Mouse (Mus musculus): ENCODE results near the gene Tamm41. TPM values are rescaled to one million over a fixed set of nuclear protein-coding genes. Genes with fewer than 3 reads are reported as not detected.

Tamm41 gene
- polyA plus RNA-seq, 1 experiment from 2014 or later = 66.6 TPM

DNA sequence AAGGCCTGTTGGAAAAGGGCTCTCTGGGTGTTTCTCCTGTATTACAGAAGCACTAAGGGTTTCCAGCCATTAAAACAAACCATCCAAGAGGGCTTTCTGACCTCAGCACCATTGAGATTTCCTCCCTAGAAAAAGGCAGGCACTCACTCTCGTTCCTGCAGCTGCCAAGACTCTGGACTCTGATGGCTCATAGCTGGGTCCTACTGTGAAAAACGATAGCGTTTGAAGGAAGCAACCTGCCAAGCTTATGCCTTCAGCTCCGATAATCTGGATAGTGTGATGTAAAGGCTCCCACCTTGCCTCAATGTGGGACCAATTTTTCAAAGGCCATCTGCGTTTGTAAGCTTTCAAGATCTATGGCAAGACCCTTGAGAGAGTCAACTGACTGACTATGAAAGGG, 43.6 kb downstream of the Tamm41 start:
- 84% methylated on average over 5 of the region's 5 CpGs for WGBS
- no peak for ATAC-seq (ENCODE audit: low FRiP score)

DNA sequence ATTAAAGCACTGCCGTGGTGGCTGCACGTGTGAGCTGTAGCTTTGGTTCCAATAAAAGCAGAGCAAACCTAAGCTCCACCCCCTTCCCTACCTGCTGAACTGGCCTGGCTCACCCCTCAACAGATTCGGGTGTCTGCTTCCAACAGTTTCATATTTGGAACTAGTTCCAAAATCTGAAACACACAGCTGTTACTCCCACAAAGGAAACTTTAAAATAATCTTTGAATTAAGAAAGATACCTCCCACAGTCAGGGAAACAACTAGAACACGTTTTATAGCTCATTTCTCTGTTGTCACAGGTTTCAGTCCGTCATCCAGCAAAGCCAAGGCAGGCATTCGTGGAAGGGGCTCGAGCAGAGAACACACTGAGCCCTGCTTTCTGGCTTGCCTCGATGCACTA, 44.0 kb downstream of the Tamm41 start:
- Histone ChIP-seq H3K27me3 (ENCODE audit: control insufficient read depth, insufficient read depth, low read length) (no peaks in the 10 kb centered on the region), H3K4me2 (replicated peaks; ENCODE audit: low read depth, low read length) (no peak overlapping the region), H3K27ac (ENCODE audit: low read depth, low read length) (no peak overlapping the region), H3K4me3 (ENCODE audit: low read depth, low read length) (no peak overlapping the region), H3K36me3 (ENCODE audit: control insufficient read depth, insufficient read depth, low read length) (no peaks in the 10 kb centered on the region), H3K4me1 (replicated peaks; ENCODE audit: control insufficient read depth, insufficient read depth, low read length) (no peaks in the 10 kb centered on the region), H3K9ac (ENCODE audit: low read depth, low read length) (no peak overlapping the region), H3K9me3 (ENCODE audit: control insufficient read depth, low read length) (no peaks in the 10 kb centered on the region)
- ATAC-seq (ENCODE audit: low FRiP score) (no peak), DNase-seq (ENCODE audit: low spot score) (no peak)
- 83% methylated on average over 8 of the region's 8 CpGs for WGBS

More for the DNA sequence above, 43.6 kb downstream of the Tamm41 start:
- Histone ChIP-seq H3K9me3 (ENCODE audit: control insufficient read depth, low read length) (no peaks in the 10 kb centered on the region), H3K27me3 (ENCODE audit: control insufficient read depth, insufficient read depth, low read length) (no peaks in the 10 kb centered on the region), H3K9ac (ENCODE audit: low read depth, low read length) (no peak overlapping the region), H3K4me3 (ENCODE audit: low read depth, low read length) (no peak overlapping the region), H3K4me2 (replicated peaks; ENCODE audit: low read depth, low read length) (no peak overlapping the region), H3K4me1 (replicated peaks; ENCODE audit: control insufficient read depth, insufficient read depth, low read length) (no peaks in the 10 kb centered on the region), H3K27ac (ENCODE audit: low read depth, low read length) (no peak overlapping the region), H3K36me3 (ENCODE audit: control insufficient read depth, insufficient read depth, low read length) (no peaks in the 10 kb centered on the region)
- no peak for DNase-seq (ENCODE audit: low spot score)

DNA sequence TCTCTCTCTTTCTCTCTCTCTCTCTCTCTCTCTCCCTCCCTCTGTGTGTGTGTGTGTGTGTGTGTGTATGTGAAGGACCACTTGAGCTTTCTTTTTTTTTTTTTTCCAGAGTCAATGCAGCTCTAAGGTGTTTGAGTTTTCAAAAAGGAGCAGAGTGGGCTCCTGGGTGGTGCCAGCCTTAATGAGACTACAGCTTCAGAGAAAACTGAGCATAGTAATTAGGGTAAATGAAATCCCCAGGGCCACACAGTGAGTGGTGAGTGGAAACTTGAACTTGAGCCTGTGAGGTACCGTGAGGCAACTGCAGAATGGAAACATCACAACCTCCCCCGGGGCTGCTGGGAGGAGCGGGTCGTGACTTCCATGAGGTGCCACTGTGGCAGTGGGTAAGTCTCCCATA, 45.8 kb downstream of the Tamm41 start:
- 86% methylated on average over 4 of the region's 4 CpGs for WGBS
- Histone ChIP-seq H3K27ac (ENCODE audit: low read depth, low read length) (no peak overlapping the region), H3K4me1 (replicated peaks; ENCODE audit: control insufficient read depth, insufficient read depth, low read length) (no peaks in the 10 kb centered on the region), H3K4me2 (replicated peaks; ENCODE audit: low read depth, low read length) (no peak overlapping the region), H3K4me3 (ENCODE audit: low read depth, low read length) (no peak overlapping the region), H3K9ac (ENCODE audit: low read depth, low read length) (no peak overlapping the region), H3K9me3 (ENCODE audit: control insufficient read depth, low read length) (no peaks in the 10 kb centered on the region), H3K36me3 (ENCODE audit: control insufficient read depth, insufficient read depth, low read length) (no peaks in the 10 kb centered on the region), H3K27me3 (ENCODE audit: control insufficient read depth, insufficient read depth, low read length) (no peaks in the 10 kb centered on the region)
- ATAC-seq (ENCODE audit: low FRiP score) (no peak), DNase-seq (ENCODE audit: low spot score) (no peak)

DNA sequence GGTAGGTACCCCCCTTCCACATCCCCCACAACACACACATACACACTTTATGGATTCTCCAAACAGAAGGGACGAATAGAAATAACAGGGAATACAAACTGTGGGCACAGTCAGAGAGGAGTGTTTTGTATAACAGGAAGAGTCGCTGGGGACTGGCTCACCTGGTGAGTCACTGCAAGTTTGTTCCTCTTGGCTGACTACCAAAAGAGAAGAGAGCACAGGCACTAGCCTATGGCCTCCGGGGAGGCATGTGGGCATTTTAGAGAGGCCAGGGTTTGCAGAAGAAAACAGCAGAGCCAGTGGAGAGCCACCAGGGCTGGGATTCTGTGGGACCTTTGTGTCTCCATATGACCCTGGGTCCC, 49.1 kb downstream of the Tamm41 start:
- no peaks in the 10 kb centered on the region for H3K27me3 ChIP-seq (ENCODE audit: control insufficient read depth, insufficient read depth, low read length)
- DNase-seq (ENCODE audit: low spot score) (no peak), ATAC-seq (ENCODE audit: low FRiP score) (no peak)
- no peak overlapping the region for H3K4me2 ChIP-seq (replicated peaks; ENCODE audit: low read depth, low read length)
- no peaks in the 10 kb centered on the region for H3K4me1 ChIP-seq (replicated peaks; ENCODE audit: control insufficient read depth, insufficient read depth, low read length)
- no peak overlapping the region for H3K9ac ChIP-seq (ENCODE audit: low read depth, low read length)
- H3K36me3 ChIP-seq (ENCODE audit: control insufficient read depth, insufficient read depth, low read length) = no peaks in the 10 kb centered on the region
- no peak overlapping the region for H3K4me3 ChIP-seq (ENCODE audit: low read depth, low read length)
- H3K27ac ChIP-seq (ENCODE audit: low read depth, low read length) = no peak overlapping the region
- 58% methylated on average over 3 of the region's 3 CpGs for WGBS
- no peaks in the 10 kb centered on the region for H3K9me3 ChIP-seq (ENCODE audit: control insufficient read depth, low read length)

DNA sequence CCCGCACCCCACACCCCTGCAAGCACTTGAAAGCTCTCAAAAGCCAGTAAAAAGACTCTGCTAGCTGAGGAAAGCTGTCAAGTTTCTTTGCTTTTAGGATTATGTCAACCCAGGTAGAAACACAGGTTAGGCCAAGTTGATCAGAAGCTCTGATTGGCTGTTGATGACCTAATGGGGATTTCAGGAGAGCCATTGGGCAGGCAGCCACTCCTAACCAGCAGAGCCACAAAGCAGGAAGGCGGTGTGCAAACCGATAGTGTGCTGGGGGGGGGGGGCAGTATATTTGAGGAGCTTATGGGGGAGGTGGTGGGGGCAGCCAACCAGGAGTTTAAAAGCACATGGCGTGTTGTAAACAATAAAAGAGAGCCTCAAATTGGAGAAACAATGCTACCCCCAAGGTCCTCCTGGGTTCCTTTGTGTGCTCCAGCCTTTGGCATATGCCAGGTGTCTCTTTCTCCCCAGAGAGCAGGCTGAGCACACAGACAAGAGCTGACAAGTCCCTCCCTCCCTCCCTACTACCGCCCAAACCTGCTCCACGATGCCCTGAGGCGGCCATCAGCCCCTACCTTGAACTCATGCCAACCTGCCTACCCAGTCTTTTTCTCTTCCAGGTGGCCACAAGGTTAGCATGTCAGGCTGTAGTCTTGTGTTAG, 49.6 kb downstream of the Tamm41 start:
- no peak overlapping the region for H3K27ac ChIP-seq (ENCODE audit: low read depth, low read length)
- 77% methylated on average over 7 of the region's 7 CpGs for WGBS
- H3K9me3 ChIP-seq (ENCODE audit: control insufficient read depth, low read length) = no peaks in the 10 kb centered on the region
- no peak overlapping the region for H3K9ac ChIP-seq (ENCODE audit: low read depth, low read length)
- no peaks in the 10 kb centered on the region for H3K36me3 ChIP-seq (ENCODE audit: control insufficient read depth, insufficient read depth, low read length)
- H3K27me3 ChIP-seq (ENCODE audit: control insufficient read depth, insufficient read depth, low read length) = no peaks in the 10 kb centered on the region
- H3K4me2 ChIP-seq (replicated peaks; ENCODE audit: low read depth, low read length) = no peak overlapping the region
- no peak for ATAC-seq (ENCODE audit: low FRiP score)
- DNase-seq (ENCODE audit: low spot score) = no peak
- no peak overlapping the region for H3K4me3 ChIP-seq (ENCODE audit: low read depth, low read length)
- H3K4me1 ChIP-seq (replicated peaks; ENCODE audit: control insufficient read depth, insufficient read depth, low read length) = no peaks in the 10 kb centered on the region

DNA sequence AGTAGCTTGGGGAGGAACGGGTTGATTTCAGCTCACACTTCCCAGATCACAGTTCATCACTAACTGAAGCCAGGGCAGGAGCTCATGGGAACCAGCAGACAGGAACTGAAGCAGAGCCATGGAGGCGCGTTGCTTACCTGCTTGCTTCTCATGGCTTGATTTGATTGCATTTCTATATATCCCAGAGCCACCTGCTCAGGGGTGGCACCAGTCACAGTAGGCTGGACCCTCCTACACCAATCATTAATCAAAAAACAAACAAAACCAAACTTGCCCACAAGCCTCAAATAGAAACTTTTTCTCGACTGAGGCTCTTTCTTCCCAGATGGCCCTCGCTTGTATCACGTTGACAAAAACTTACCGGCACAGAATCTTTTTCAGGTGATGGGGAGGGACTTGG, 55.0 kb downstream of the Tamm41 start:
- WGBS = 79% methylated on average over 7 of the region's 7 CpGs
- no peaks in the 10 kb centered on the region for H3K36me3 ChIP-seq (ENCODE audit: control insufficient read depth, insufficient read depth, low read length)
- no peaks in the 10 kb centered on the region for H3K4me1 ChIP-seq (replicated peaks; ENCODE audit: control insufficient read depth, insufficient read depth, low read length)
- no peak overlapping the region for H3K4me2 ChIP-seq (replicated peaks; ENCODE audit: low read depth, low read length)
- H3K27me3 ChIP-seq (ENCODE audit: control insufficient read depth, insufficient read depth, low read length) = no peaks in the 10 kb centered on the region
- H3K9me3 ChIP-seq (ENCODE audit: control insufficient read depth, low read length) = no peaks in the 10 kb centered on the region
- ATAC-seq (ENCODE audit: low FRiP score) (no peak), DNase-seq (ENCODE audit: low spot score) (no peak)
- no peak overlapping the region for H3K9ac ChIP-seq (ENCODE audit: low read depth, low read length)
- H3K4me3 ChIP-seq (ENCODE audit: low read depth, low read length) = no peak overlapping the region
- no peak overlapping the region for H3K27ac ChIP-seq (ENCODE audit: low read depth, low read length)

DNA sequence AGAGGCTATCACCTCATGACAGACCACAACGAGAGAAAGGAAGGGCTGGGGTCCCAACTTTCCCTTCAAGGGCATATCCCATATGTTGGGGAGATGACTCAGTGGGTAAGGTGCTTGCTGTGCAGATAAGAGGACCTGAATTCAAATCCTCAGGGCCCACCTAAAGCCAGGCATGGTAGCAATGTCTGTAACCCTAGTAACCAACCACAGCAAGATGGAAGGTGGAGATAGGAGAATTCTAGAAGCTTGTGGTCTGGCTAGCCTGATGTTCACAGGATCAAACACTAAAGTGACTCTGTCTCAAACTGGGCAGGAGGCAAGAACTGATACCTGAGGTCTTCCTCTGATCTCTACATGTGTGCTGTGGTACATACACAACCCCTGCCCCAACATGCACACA, 58.0 kb downstream of the Tamm41 start:
- WGBS = 58% methylated on average over 1 of the region's 1 CpGs

DNA sequence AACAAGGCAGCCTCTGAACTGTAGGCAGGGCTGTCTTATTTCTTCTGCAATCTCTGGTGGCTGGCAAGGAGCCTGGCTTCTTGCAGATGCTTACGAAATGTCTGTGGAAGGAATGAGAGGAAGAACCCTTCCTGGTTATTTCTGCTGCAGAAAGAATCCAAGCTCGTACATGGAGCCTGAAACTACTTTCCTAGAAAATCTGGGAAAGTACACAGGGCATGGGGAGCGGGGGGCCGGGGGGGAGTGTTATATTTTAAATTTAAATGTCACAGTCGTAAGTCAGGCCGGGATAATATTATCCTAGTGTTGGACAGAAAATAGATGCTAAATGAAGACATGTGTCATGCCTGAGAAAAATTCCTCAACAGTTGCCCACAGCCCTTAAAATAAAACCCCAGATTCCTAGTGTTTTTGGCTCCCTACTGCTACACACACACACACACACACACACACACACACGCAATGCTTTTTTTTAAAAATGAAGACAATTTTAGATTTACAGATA, 60.7 kb downstream of the Tamm41 start:
- H3K36me3 ChIP-seq (ENCODE audit: control insufficient read depth, insufficient read depth, low read length) = no peaks in the 10 kb centered on the region
- H3K27me3 ChIP-seq (ENCODE audit: control insufficient read depth, insufficient read depth, low read length) = no peaks in the 10 kb centered on the region
- 83% methylated on average over 7 of the region's 7 CpGs for WGBS
- ATAC-seq (ENCODE audit: low FRiP score) (no peak), DNase-seq (ENCODE audit: low spot score) (no peak)
- H3K9ac ChIP-seq (ENCODE audit: low read depth, low read length) = no peak overlapping the region
- no peaks in the 10 kb centered on the region for H3K9me3 ChIP-seq (ENCODE audit: control insufficient read depth, low read length)
- H3K4me1 ChIP-seq (replicated peaks; ENCODE audit: control insufficient read depth, insufficient read depth, low read length) = no peaks in the 10 kb centered on the region
- no peak overlapping the region for H3K4me2 ChIP-seq (replicated peaks; ENCODE audit: low read depth, low read length)
- no peak overlapping the region for H3K4me3 ChIP-seq (ENCODE audit: low read depth, low read length)
- no peak overlapping the region for H3K27ac ChIP-seq (ENCODE audit: low read depth, low read length)

More for the DNA sequence above, 58.0 kb downstream of the Tamm41 start:
- H3K4me3 ChIP-seq (ENCODE audit: low read depth, low read length) = no peak overlapping the region
- no peak overlapping the region for H3K9ac ChIP-seq (ENCODE audit: low read depth, low read length)
- no peaks in the 10 kb centered on the region for H3K9me3 ChIP-seq (ENCODE audit: control insufficient read depth, low read length)
- no peaks in the 10 kb centered on the region for H3K27me3 ChIP-seq (ENCODE audit: control insufficient read depth, insufficient read depth, low read length)
- H3K27ac ChIP-seq (ENCODE audit: low read depth, low read length) = no peak overlapping the region
- no peak for ATAC-seq (ENCODE audit: low FRiP score)
- no peak overlapping the region for H3K4me2 ChIP-seq (replicated peaks; ENCODE audit: low read depth, low read length)
- no peak for DNase-seq (ENCODE audit: low spot score)
- H3K36me3 ChIP-seq (ENCODE audit: control insufficient read depth, insufficient read depth, low read length) = no peaks in the 10 kb centered on the region
- H3K4me1 ChIP-seq (replicated peaks; ENCODE audit: control insufficient read depth, insufficient read depth, low read length) = no peaks in the 10 kb centered on the region

DNA sequence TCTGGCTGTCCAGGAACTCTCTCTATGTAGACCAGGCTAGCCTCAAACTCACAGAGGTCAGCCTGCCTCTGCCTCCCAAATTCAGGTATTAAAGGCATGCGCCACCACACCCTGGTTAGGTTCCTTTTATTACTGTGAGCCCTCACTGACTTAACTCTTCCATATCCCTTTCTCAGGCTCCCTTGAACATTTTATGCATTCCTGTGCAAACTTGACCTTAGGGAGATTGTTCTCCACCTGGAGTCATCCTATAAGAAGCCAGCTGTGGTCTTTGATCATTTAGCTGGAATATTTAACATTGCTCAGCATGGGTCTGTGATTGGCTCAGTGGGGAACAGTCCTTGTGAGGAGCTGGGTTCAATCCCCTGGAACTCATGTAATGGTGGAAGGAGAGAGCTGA, 63.3 kb downstream of the Tamm41 start:
- H3K27me3 ChIP-seq (ENCODE audit: control insufficient read depth, insufficient read depth, low read length) = peaks cover 4% of the 10 kb centered on the region
- H3K4me1 ChIP-seq (replicated peaks; ENCODE audit: control insufficient read depth, insufficient read depth, low read length) = no peaks in the 10 kb centered on the region; the same call in 1 of the 2 replicates
- no peak overlapping the region for H3K4me3 ChIP-seq (ENCODE audit: low read depth, low read length)
- ATAC-seq (ENCODE audit: low FRiP score) = no peak
- no peak overlapping the region for H3K9ac ChIP-seq (ENCODE audit: low read depth, low read length)
- H3K36me3 ChIP-seq (ENCODE audit: control insufficient read depth, insufficient read depth, low read length) = no peaks in the 10 kb centered on the region
- no peak overlapping the region for H3K4me2 ChIP-seq (replicated peaks; ENCODE audit: low read depth, low read length)
- WGBS = 88% methylated on average over 1 of the region's 1 CpGs
- no peak for DNase-seq (ENCODE audit: low spot score)
- H3K27ac ChIP-seq (ENCODE audit: low read depth, low read length) = no peak overlapping the region
- H3K9me3 ChIP-seq (ENCODE audit: control insufficient read depth, low read length) = no peaks in the 10 kb centered on the region

All from hindbrain, embryonic 11.5 days (tissue).